Mouse (Mus musculus): Measurements from ENCODE around the gene Ndel1.

DNA sequence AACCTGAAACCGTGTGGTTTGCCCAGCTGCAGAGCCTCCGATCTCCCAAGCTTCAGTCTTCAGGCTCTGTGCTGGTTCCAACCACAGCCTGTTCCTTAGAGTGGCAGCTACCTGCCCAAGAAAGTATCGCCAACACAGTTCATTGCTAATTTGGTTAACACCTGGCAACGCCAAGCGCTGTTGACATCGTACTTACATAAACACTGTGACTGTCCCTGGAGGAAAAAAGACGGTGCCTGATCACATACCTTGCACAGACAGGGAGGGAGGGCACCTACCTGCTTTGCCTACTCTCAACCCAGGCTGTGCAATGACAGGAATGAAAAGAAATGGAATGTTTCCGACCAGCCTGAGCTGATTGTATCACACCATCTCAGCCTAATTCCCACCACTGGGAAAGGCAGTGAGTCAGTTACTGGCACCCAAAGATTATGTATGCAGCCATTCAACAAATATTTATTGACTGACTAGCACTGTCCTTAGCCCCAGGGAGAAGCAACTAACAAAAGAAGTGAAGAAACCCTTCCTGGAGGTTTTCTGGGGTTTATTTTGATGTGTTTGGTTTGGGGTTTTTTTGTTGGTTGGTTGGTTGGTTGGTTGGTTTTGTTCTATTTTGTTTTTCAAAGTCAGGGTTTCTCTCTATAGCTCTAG lies 11.6 kb downstream of the Ndel1 start:
- TF ChIP-seq CTCF (IDR thresholded peaks at IDR 0.05; ENCODE audit: insufficient read depth, low read depth, low read length) (no peak), POLR2A (IDR thresholded peaks at IDR 0.05; ENCODE audit: insufficient read depth, low read depth, low read length) (no peak)
